Mouse (Mus musculus): ENCODE results near the gene Cenph.
"Not testable (repeated sequence)": the region's sequence is repeated elsewhere in the genome, so short reads cannot be mapped to it uniquely, and the experiment has no call there.

Cenph gene

GRCm38 (mm10) chr13:100744036-100744744, 31.5 kb downstream of the Cenph start, which contains the start of gene Mrps36:
Gene Mrps36 (minus strand): TSS chr13:100744659.
- peak; percentile 94 for DNase-seq

GRCm38 (mm10) chr13:100743346-100744035, 32.2 kb downstream of the Cenph start:
- DNase-seq: no peak

- DNase-seq: no peak
These were observed 32.9 kb downstream of the Cenph start for GRCm38 (mm10) chr13:100742831-100743230.

- DNase-seq: no peak
These were observed 42.9 kb downstream of the Cenph start for GRCm38 (mm10) chr13:100732756-100733155.

GRCm38 (mm10) chr13:100731462-100732046, 44.1 kb downstream of the Cenph start:
- DNase-seq: not testable (repeated sequence)

- DNase-seq: peak; percentile 89
These were observed 44.9 kb downstream of the Cenph start, which contains the start of gene Cdk7 for GRCm38 (mm10) chr13:100730861-100731176. Gene Cdk7 (minus strand): TSS chr13:100730939.

- peak; percentile 18 for DNase-seq
These were observed 45.4 kb downstream of the Cenph start for GRCm38 (mm10) chr13:100730153-100730860.

- not testable (repeated sequence) for DNase-seq
These were observed 47.2 kb downstream of the Cenph start for GRCm38 (mm10) chr13:100728530-100728929.

- DNase-seq: no peak
These were observed 47.6 kb downstream of the Cenph start for GRCm38 (mm10) chr13:100728086-100728485.

- no peak for DNase-seq
These were observed 50.5 kb downstream of the Cenph start for GRCm38 (mm10) chr13:100725194-100725593.

- DNase-seq: no peak
These were observed 51.5 kb downstream of the Cenph start for GRCm38 (mm10) chr13:100724051-100724754.

- DNase-seq: no peak
These were observed 54.0 kb downstream of the Cenph start for GRCm38 (mm10) chr13:100721656-100722055.

- DNase-seq: no peak
These were observed 60.2 kb downstream of the Cenph start for GRCm38 (mm10) chr13:100715467-100715866.
